Mouse (Mus musculus): ENCODE data around the gene Armc9. TPM values are rescaled to one million over a fixed set of nuclear protein-coding genes. Genes with fewer than 3 reads are reported as not detected.

The Armc9 gene
- total and polyA plus RNA-seq, 3 experiments: 10.9 to 15.5 (median 15.1) TPM

- Histone ChIP-seq H3K79me2 (replicated peaks; ENCODE audit: control insufficient read depth, extremely low read depth, insufficient read depth, poor library complexity, severe bottlenecking) (no peaks in the 10 kb centered on the region), H3K4me2 (ENCODE audit: insufficient read depth, low read depth, poor library complexity, severe bottlenecking) (no peak overlapping the region), H3K9me3 (replicated peaks; ENCODE audit: low read length) (no peaks in the 10 kb centered on the region), H3K4me3 (replicated peaks in 1 of 3; ENCODE audit: low read depth in 2 of 3, low read length in 2 of 3, poor library complexity in 1 of 3) (no peak overlapping the region), H3K4me1 (ENCODE audit: control insufficient read depth in 1 of 2, insufficient read depth in 2 of 2) (no peaks in the 10 kb centered on the region), H3K36me3 (replicated peaks in 1 of 2; ENCODE audit: control insufficient read depth in 1 of 2, insufficient read depth in 1 of 2, low read length in 1 of 2) (no peaks in the 10 kb centered on the region), H3K27me3 (replicated peaks) (no peaks in the 10 kb centered on the region), H3K9ac (ENCODE audit: insufficient read depth, low read depth) (no peak overlapping the region), H3K27ac (ENCODE audit: insufficient read depth, low read depth) (no peak overlapping the region)
- in situ Hi-C loops (cut with MboI; ENCODE audit: low pct_ligation_motif_present, low pct_unique_long_range_greater_than_20kb, low sequenced_read_pairs) (no loop called here), dilution Hi-C loops (cut with MboI; ENCODE audit: extremely low pct_ligation_motif_present, extremely low pct_unique_long_range_greater_than_20kb, low sequenced_read_pairs) (no loop called here)
- TF ChIP-seq HCFC1 (IDR thresholded peaks at IDR 0.05; ENCODE audit: low read depth, low read length) (no peak), IRF4 (IDR thresholded peaks at IDR 0.05; ENCODE audit: low read depth, low read length) (no peak), NELFE (IDR thresholded peaks at IDR 0.05; ENCODE audit: low read depth, low read length) (no peak), ZC3H11A (IDR thresholded peaks at IDR 0.05; ENCODE audit: low read depth, low read length) (no peak)
- DNase-seq (ENCODE audit: extremely low read depth): no peak
These were observed 154.8 kb downstream of the Armc9 start for GRCm38 (mm10) chr1:86309270-86309833.

GRCm38 (mm10) chr1:86310536-86311310, 156.1 kb downstream of the Armc9 start:
- H3K36me3 ChIP-seq (replicated peaks in 1 of 2; ENCODE audit: control insufficient read depth in 1 of 2, insufficient read depth in 1 of 2, low read length in 1 of 2): no peaks in the 10 kb centered on the region
- DNase-seq (ENCODE audit: extremely low read depth): no peak
- in situ Hi-C loops (cut with MboI; ENCODE audit: low pct_ligation_motif_present, low pct_unique_long_range_greater_than_20kb, low sequenced_read_pairs) (loop anchor here (5.0 kb wide), 1 partner anchor 133 kb away; no protein-coding TSS in a partner anchor), dilution Hi-C loops (cut with MboI; ENCODE audit: extremely low pct_ligation_motif_present, extremely low pct_unique_long_range_greater_than_20kb, low sequenced_read_pairs) (no loop called here)
- no peak overlapping the region for H3K27ac ChIP-seq (ENCODE audit: insufficient read depth, low read depth)
- H3K27me3 ChIP-seq (replicated peaks): no peaks in the 10 kb centered on the region
- H3K9me3 ChIP-seq (replicated peaks; ENCODE audit: low read length): no peaks in the 10 kb centered on the region
- H3K4me1 ChIP-seq (ENCODE audit: control insufficient read depth in 1 of 2, insufficient read depth in 2 of 2): no peaks in the 10 kb centered on the region
- H3K4me2 ChIP-seq (ENCODE audit: insufficient read depth, low read depth, poor library complexity, severe bottlenecking): no peak overlapping the region
- H3K79me2 ChIP-seq (replicated peaks; ENCODE audit: control insufficient read depth, extremely low read depth, insufficient read depth, poor library complexity, severe bottlenecking): no peaks in the 10 kb centered on the region
- TF ChIP-seq USF2 (conservative IDR thresholded peaks at IDR 0.05; ENCODE audit: low read depth, low read length): no peak
- H3K4me3 ChIP-seq (replicated peaks in 1 of 3; ENCODE audit: low read depth in 2 of 3, low read length in 2 of 3, poor library complexity in 1 of 3): no peak overlapping the region
- no peak overlapping the region for H3K9ac ChIP-seq (ENCODE audit: insufficient read depth, low read depth)

- TF ChIP-seq PAX5 (IDR thresholded peaks at IDR 0.05; ENCODE audit: low read length): no peak
- no peak for TF ChIP-seq ZMIZ1 (IDR thresholded peaks at IDR 0.05; ENCODE audit: low read depth, low read length)
- TF ChIP-seq MAX (IDR thresholded peaks at IDR 0.05; ENCODE audit: low read length): no peak
- no peak for TF ChIP-seq USF1 (IDR thresholded peaks at IDR 0.05; ENCODE audit: low read depth, low read length)
- TF ChIP-seq MXI1 (IDR thresholded peaks at IDR 0.05; ENCODE audit: low read depth, low read length): no peak
- TF ChIP-seq NELFE (IDR thresholded peaks at IDR 0.05; ENCODE audit: low read depth, low read length): no peak
- TF ChIP-seq TCF12 (IDR thresholded peaks at IDR 0.05; ENCODE audit: low read depth, low read length): no peak
- TF ChIP-seq IRF4 (IDR thresholded peaks at IDR 0.05; ENCODE audit: low read depth, low read length): no peak
- TF ChIP-seq USF2 (conservative IDR thresholded peaks at IDR 0.05; ENCODE audit: low read depth, low read length): no peak
- TF ChIP-seq ZKSCAN1 (IDR thresholded peaks at IDR 0.05; ENCODE audit: borderline replicate concordance, low read depth, low read length): no peak
- no peak for TF ChIP-seq MAFK (IDR thresholded peaks at IDR 0.05; ENCODE audit: insufficient replicate concordance, low read length)
- TF ChIP-seq JUND (conservative IDR thresholded peaks at IDR 0.05; ENCODE audit: low read depth, low read length): no peak
- TF ChIP-seq EP300 (IDR thresholded peaks at IDR 0.05; ENCODE audit: low read length): no peak
- no peak for TF ChIP-seq JUN (IDR thresholded peaks at IDR 0.05; ENCODE audit: insufficient read depth, low read depth, low read length)
- no peak for TF ChIP-seq KAT2A (IDR thresholded peaks at IDR 0.05; ENCODE audit: insufficient replicate concordance, low read length)
- no peak for TF ChIP-seq SIN3A (IDR thresholded peaks at IDR 0.05; ENCODE audit: low read length)
- TF ChIP-seq CTCF (conservative IDR thresholded peaks at IDR 0.05 in 1 of 2, IDR thresholded peaks at IDR 0.05 in 1 of 2; ENCODE audit: low read depth in 2 of 2, low read length in 2 of 2): no peak
- no peak for TF ChIP-seq MAZ (IDR thresholded peaks at IDR 0.05; ENCODE audit: low read depth, low read length)
- Histone ChIP-seq H3K4me1 (ENCODE audit: control insufficient read depth in 1 of 2, insufficient read depth in 2 of 2) (no peaks in the 10 kb centered on the region), H3K27ac (ENCODE audit: insufficient read depth, low read depth) (no peak overlapping the region), H3K36me3 (replicated peaks in 1 of 2; ENCODE audit: control insufficient read depth in 1 of 2, insufficient read depth in 1 of 2, low read length in 1 of 2) (no peaks in the 10 kb centered on the region), H3K4me3 (replicated peaks in 1 of 3; ENCODE audit: low read depth in 2 of 3, low read length in 2 of 3, poor library complexity in 1 of 3) (no peak overlapping the region), H3K4me2 (ENCODE audit: insufficient read depth, low read depth, poor library complexity, severe bottlenecking) (no peak overlapping the region), H3K9me3 (replicated peaks; ENCODE audit: low read length) (no peaks in the 10 kb centered on the region), H3K9ac (ENCODE audit: insufficient read depth, low read depth) (no peak overlapping the region), H3K79me2 (replicated peaks; ENCODE audit: control insufficient read depth, extremely low read depth, insufficient read depth, poor library complexity, severe bottlenecking) (no peaks in the 10 kb centered on the region), H3K27me3 (replicated peaks) (no peaks in the 10 kb centered on the region)
- in situ Hi-C loops (cut with MboI; ENCODE audit: low pct_ligation_motif_present, low pct_unique_long_range_greater_than_20kb, low sequenced_read_pairs) (loop anchor here (5.0 kb wide), 1 partner anchor 134 kb away; no protein-coding TSS in a partner anchor), dilution Hi-C loops (cut with MboI; ENCODE audit: extremely low pct_ligation_motif_present, extremely low pct_unique_long_range_greater_than_20kb, low sequenced_read_pairs) (no loop called here)
- DNase-seq (ENCODE audit: extremely low read depth): no peak
These were observed 157.0 kb downstream of the Armc9 start for GRCm38 (mm10) chr1:86311467-86312005.

Data from CH12.LX (cell line).